Mouse (Mus musculus): Measurements from ENCODE around the gene Abcc4. TPM values are rescaled to one million over a fixed set of nuclear protein-coding genes. Genes with fewer than 3 reads are reported as not detected.
"Not testable (repeated sequence)": the region's sequence is repeated elsewhere in the genome, so short reads cannot be mapped to it uniquely, and the experiment has no call there.

Abcc4 gene
- total and polyA plus RNA-seq, 2 experiments from 2014 or later: 2.0 to 4.1 TPM

DNA sequence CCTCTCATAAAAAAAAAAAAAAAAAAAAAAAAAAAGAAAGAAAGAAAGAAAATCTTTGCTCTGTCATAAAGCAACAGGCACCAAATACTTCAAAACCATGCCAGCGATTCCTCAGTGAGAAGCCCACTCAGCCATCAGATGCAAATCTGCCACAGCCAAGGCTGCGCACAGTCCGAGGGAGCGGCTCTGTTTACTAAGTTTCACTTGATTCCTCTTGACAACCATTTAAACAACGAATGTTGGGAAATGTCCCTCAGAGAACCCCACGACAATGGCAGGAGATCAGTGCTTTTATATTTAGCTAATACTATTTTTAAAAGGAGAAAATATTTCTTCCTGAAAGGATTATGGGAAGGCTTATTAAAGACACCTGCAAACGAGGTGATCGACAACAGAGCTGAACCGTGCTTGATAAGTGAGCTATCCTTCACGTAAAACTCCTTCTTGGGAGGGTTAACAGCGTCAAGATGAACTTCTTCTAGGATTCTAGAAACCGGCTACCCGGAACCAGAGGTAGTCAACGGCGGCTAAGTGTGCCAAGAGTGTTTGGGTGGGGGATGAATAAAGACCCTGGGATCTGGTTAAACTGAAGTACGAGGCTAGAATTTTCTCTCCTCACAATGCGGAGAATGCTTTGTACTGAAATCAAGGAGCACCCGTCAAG is 154.8 kb downstream of the Abcc4 start:
- 9% methylated on average over 18 of the region's 18 CpGs for WGBS
- DNase-seq: peak; percentile 41
- Histone ChIP-seq H3K4me2 (ENCODE audit: low read depth) (peak overlapping the region; percentile 54), H3K4me3 (ENCODE audit: low read depth, low read length) (peak overlapping the region; percentile 30), H3K9ac (0 out of 2 replicates have a peak overlapping the region, but pooled peaks have one; percentile 19), H3K9me3 (ENCODE audit: low read length) (no peaks in the 10 kb centered on the region), H3K4me1 (ENCODE audit: insufficient read depth) (peaks cover 7% of the 10 kb centered on the region; the same call in 1 of the 2 replicates), H3K27me3 (ENCODE audit: insufficient read depth, low read length) (0 out of 2 replicates have a peak, but pooled peaks cover 4% of the 10 kb centered on the region), H3K36me3 (ENCODE audit: insufficient read depth) (no peaks in the 10 kb centered on the region), H3K27ac (ENCODE audit: low read depth, low read length) (no peak overlapping the region)
- ATAC-seq: no peak
- no peak for TF ChIP-seq CTCF (IDR thresholded peaks at IDR 0.05; ENCODE audit: low read depth)

DNA sequence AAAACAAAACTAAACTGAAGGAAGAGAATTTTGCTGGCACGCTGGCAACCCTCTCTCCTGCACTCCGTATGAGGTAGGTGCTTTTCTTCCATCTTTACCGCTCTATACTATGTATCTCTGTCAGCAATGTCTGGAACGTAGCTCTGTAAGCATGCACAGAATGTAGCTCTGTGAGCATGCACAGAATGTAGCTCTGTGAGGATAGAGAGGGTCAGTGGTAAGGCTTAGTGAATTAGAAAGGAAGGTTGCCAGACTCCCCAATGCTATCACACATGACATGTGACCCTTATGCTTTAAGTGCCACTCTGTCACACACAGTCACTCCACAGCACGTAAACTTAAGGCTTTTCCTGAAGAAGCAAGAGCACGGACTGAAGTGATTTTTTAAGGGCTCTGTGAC is 161.5 kb downstream of the Abcc4 start:
- no peaks in the 10 kb centered on the region for H3K4me1 ChIP-seq (ENCODE audit: insufficient read depth)
- no peaks in the 10 kb centered on the region for H3K36me3 ChIP-seq (ENCODE audit: insufficient read depth)
- H3K9me3 ChIP-seq (ENCODE audit: low read length): no peaks in the 10 kb centered on the region
- no peak for TF ChIP-seq CTCF (IDR thresholded peaks at IDR 0.05; ENCODE audit: low read depth)
- 88% methylated on average over 6 of the region's 6 CpGs for WGBS
- no peak for ATAC-seq
- no peak overlapping the region for H3K4me3 ChIP-seq (ENCODE audit: low read depth, low read length)
- H3K4me2 ChIP-seq (ENCODE audit: low read depth): no peak overlapping the region
- no peak overlapping the region for H3K9ac ChIP-seq
- H3K27ac ChIP-seq (ENCODE audit: low read depth, low read length): no peak overlapping the region
- H3K27me3 ChIP-seq (ENCODE audit: insufficient read depth, low read length): 0 out of 2 replicates have a peak, but pooled peaks cover 3% of the 10 kb centered on the region
- no peak for DNase-seq

DNA sequence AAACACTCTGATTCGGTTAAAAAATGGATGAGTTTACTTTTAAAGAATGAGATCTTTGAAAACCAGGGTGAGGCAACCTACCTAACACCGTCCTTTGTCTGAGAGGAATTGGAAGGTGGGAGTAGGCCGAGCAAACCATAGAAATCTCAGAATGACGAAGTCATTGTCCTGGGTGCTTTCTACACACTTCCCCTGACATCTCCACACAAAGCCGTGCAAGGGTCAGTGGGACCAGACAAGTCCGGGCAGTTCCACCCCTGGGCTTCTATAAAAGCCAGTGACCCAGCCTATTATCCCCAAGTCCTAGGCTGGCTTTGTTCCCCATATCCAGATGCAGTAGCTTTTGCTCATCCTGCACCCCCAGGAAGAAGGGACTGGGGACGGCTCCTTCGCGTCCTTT is 163.1 kb downstream of the Abcc4 start:
- 49% methylated on average over 9 of the region's 9 CpGs for WGBS
- H3K27me3 ChIP-seq (ENCODE audit: insufficient read depth, low read length): no peaks in the 10 kb centered on the region

DNA sequence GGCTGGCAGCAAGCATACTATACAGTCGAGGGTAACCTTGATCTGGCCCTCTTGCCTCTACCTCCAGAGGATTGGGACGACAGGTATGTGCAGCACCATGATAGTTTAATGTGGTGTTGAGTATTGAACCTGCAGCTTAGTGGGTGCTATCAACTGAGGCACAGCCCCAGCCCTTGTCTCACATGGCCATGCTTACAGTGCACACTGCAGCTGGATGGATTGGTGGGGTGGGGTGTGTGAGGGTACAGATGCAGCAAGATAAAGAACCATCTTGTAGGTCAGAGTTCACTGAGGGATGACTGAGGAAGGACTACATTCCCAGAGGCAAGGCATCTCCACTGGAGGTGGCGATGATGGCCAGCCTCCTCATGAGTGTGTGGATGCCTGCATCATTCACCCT is 174.5 kb downstream of the Abcc4 start:
- 88% methylated on average over 3 of the region's 3 CpGs for WGBS
- ATAC-seq: no peak
- H3K27me3 ChIP-seq (ENCODE audit: insufficient read depth, low read length): no peaks in the 10 kb centered on the region
- no peaks in the 10 kb centered on the region for H3K4me1 ChIP-seq (ENCODE audit: insufficient read depth)
- H3K27ac ChIP-seq (ENCODE audit: low read depth, low read length): no peak overlapping the region
- no peaks in the 10 kb centered on the region for H3K36me3 ChIP-seq (ENCODE audit: insufficient read depth)
- no peak for DNase-seq
- H3K4me2 ChIP-seq (ENCODE audit: low read depth): no peak overlapping the region
- H3K4me3 ChIP-seq (ENCODE audit: low read depth, low read length): no peak overlapping the region
- H3K9me3 ChIP-seq (ENCODE audit: low read length): no peaks in the 10 kb centered on the region
- no peak overlapping the region for H3K9ac ChIP-seq
- TF ChIP-seq CTCF (IDR thresholded peaks at IDR 0.05; ENCODE audit: low read depth): no peak

More for the DNA sequence above, 163.1 kb downstream of the Abcc4 start:
- no peak for ATAC-seq
- Histone ChIP-seq H3K9me3 (ENCODE audit: low read length) (no peaks in the 10 kb centered on the region), H3K4me3 (ENCODE audit: low read depth, low read length) (no peak overlapping the region), H3K4me1 (ENCODE audit: insufficient read depth) (no peaks in the 10 kb centered on the region), H3K27ac (ENCODE audit: low read depth, low read length) (no peak overlapping the region), H3K36me3 (ENCODE audit: insufficient read depth) (no peaks in the 10 kb centered on the region), H3K9ac (no peak overlapping the region), H3K4me2 (ENCODE audit: low read depth) (no peak overlapping the region)
- TF ChIP-seq CTCF (IDR thresholded peaks at IDR 0.05; ENCODE audit: low read depth): no peak
- DNase-seq: no peak

DNA sequence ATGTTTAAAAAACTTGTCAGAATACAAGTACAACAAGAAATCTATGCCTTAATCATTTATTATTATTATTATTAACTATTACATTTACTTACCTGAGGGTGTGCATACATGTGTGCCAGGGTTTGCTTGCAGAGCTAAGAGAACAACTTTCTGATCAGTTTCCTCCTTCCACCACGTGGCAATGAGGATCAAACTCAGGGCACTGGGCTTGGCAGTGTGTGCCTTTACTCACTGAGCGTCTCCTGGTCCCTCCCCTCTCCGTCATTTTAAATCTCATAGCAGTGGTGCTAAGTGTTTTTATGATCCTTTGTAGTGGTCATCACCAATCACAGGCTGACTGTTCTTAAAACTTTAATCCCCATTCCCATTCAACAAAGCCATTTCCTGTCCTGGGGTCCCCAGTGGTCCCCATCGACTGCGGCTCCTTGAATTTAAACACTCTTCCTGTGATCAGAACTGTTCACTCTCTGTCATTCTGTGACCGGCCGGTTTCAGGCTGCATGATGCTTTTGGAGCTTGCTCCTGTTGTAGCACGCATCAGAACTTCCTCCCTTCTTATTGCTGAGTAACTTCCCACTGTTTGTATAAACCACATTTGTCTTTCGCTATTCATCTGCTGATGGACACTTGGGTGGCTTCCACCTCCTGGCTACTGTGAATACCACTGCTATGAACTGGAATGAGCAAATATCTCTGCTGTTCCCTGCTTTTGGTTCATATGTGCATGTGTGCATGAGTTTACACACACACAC is 191.6 kb downstream of the Abcc4 start:
- H3K4me1 ChIP-seq (ENCODE audit: insufficient read depth): no peaks in the 10 kb centered on the region
- no peak for DNase-seq
- no peak overlapping the region for H3K4me3 ChIP-seq (ENCODE audit: low read depth, low read length)
- H3K27me3 ChIP-seq (ENCODE audit: insufficient read depth, low read length): no peaks in the 10 kb centered on the region
- no peaks in the 10 kb centered on the region for H3K9me3 ChIP-seq (ENCODE audit: low read length)
- WGBS: 64% methylated on average over 9 of the region's 9 CpGs
- no peaks in the 10 kb centered on the region for H3K36me3 ChIP-seq (ENCODE audit: insufficient read depth)
- no peak for TF ChIP-seq CTCF (IDR thresholded peaks at IDR 0.05; ENCODE audit: low read depth)
- ATAC-seq: no peak
- H3K9ac ChIP-seq: no peak overlapping the region
- no peak overlapping the region for H3K4me2 ChIP-seq (ENCODE audit: low read depth)
- H3K27ac ChIP-seq (ENCODE audit: low read depth, low read length): no peak overlapping the region

DNA sequence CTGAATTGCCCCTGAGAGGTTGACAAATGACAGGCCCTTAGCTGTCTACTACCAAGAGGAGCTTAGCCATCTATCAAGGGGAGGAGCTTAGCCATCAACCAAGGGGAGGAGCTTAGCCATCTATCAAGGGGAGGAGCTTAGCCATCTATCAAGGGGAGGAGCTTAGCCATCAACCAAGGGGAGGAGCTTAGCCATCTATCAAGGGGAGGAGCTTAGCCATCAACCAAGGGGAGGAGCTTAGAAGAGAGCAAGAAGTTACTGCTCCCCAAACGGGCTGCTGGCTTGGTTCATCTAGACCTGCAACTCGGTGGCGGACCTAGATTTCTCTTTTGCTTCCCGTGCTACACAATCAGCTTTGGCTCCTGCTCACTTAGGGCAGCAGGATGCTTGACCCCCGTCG is 194.3 kb downstream of the Abcc4 start:
- WGBS: 96% methylated on average over 6 of the region's 6 CpGs
- not testable (repeated sequence) for DNase-seq; H3K4me3 ChIP-seq (ENCODE audit: low read depth, low read length); H3K4me1 ChIP-seq (ENCODE audit: insufficient read depth); ATAC-seq; H3K9ac ChIP-seq; H3K27me3 ChIP-seq (ENCODE audit: insufficient read depth, low read length); H3K9me3 ChIP-seq (ENCODE audit: low read length); H3K36me3 ChIP-seq (ENCODE audit: insufficient read depth); H3K4me2 ChIP-seq (ENCODE audit: low read depth); H3K27ac ChIP-seq (ENCODE audit: low read depth, low read length)

DNA sequence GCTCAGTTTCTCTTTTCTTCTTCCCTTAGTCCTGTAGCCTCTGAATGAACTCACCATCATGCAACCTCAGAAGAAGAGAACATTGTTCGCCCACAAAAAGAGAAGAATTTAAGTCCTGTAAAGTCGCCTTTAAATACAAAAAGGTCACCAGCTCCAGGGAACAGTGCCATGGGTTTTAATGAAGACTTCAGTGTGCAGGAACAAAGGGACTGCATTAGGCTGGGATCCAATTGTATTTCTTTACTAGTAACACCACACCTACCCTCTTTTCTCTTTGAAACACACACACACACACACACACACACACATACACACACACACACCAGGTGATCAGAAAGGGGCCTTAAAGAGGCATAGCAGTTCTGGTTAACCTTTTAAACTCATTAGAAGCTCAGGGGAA is 195.2 kb downstream of the Abcc4 start:
- no peak overlapping the region for H3K9ac ChIP-seq
- 24% methylated on average over 2 of the region's 2 CpGs for whole genome bisulfite sequencing
- DNase-seq: no peak
- H3K27ac ChIP-seq (ENCODE audit: low read depth, low read length): no peak overlapping the region
- TF ChIP-seq CTCF (IDR thresholded peaks at IDR 0.05; ENCODE audit: low read depth): no peak
- H3K4me2 ChIP-seq (ENCODE audit: low read depth): no peak overlapping the region
- H3K4me3 ChIP-seq (ENCODE audit: low read depth, low read length): no peak overlapping the region
- ATAC-seq: no peak
- H3K27me3 ChIP-seq (ENCODE audit: insufficient read depth, low read length): peaks cover 6% of the 10 kb centered on the region; the same call in 1 of the 2 replicates
- no peaks in the 10 kb centered on the region for H3K36me3 ChIP-seq (ENCODE audit: insufficient read depth)
- H3K4me1 ChIP-seq (ENCODE audit: insufficient read depth): no peaks in the 10 kb centered on the region
- H3K9me3 ChIP-seq (ENCODE audit: low read length): no peaks in the 10 kb centered on the region
